Mouse (Mus musculus) c-Kit-positive CD71-positive TER-119-negative erythroid progenitor cells, embryonic 14.5 days (primary cell): ENCODE measurements around the gene Zfp667.
"Not testable (repeated sequence)": the region's sequence is repeated elsewhere in the genome, so short reads cannot be mapped to it uniquely, and the experiment has no call there.

ENCODE experiments used
- DNase-seq: peaks from one replicate; pipeline ENCODE4 v3.0.0-alpha.2; 2013; ENCODE audit warnings: low read depth

Gene Zfp667

DNA sequence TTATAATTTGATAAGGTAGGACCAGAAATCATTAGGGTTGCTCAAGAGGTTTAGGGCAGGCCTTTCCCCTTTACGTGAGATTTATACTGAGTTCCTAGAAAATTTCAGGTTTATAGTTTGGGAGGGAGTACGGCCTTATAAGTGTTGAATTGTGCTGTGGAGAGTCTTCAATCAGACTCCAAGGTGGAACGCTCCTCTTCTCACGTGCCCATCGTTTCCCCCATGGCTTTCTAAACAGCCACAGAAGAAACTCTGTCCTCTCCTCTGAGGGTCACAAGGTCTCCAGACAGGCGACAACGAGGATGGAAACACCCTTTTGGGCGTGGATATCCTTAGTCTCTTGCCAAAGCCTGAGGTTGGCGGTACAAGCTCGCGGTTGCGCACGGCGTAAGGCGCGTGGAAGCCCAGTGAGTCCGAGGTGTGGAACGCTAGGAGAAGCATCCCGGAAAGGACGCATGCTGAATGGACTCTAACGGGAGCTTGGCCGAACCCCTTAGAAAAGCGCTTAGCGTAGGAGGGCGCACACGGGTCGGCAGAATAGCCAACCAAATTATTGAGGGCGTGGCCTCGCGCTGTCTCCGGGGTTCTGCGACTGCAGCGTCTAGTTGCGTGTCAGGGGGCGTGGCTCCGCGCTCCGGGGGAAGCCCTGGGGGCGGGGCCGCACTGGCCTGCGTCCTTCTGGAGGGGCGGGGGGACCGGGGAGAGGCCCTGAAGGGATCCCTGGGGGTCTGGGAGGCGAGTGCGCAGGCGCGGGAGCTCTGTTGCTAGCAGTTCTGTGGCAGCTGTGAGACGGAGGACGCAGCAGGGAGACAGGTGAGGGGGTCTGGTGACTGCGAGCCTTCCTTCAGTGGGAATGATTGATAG, at the start of gene Zfp667:
TSS of gene Zfp667 (plus strand) at position 738 of the 864 bp plus-strand sequence.
- peak; percentile 93 for DNase-seq

DNA sequence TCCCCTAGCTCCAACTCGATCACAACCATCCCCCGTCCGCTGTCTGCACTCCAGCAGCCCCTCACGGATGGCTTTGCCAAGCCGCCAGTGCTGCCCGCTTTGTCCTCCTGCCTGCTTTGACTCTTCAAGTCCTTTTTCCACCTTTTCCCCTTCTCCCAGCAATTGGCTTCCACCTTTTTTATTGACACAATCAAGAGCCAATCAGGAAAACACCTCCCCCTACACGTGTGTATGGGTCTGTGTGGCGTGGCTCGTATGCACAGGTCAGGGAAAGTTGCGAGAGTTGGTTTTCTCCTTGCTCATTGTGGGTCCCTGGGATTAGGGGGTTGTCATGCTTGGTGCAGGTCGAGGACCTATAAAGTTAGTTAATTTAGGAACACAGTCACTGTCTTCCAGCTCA, 46.6 kb upstream of the Zfp667 start:
- DNase-seq: no peak

- peak; percentile 42 for DNase-seq
Observed at GRCm38 (mm10) chr7:6240841-6241425, 45.4 kb upstream of the Zfp667 start.

DNA sequence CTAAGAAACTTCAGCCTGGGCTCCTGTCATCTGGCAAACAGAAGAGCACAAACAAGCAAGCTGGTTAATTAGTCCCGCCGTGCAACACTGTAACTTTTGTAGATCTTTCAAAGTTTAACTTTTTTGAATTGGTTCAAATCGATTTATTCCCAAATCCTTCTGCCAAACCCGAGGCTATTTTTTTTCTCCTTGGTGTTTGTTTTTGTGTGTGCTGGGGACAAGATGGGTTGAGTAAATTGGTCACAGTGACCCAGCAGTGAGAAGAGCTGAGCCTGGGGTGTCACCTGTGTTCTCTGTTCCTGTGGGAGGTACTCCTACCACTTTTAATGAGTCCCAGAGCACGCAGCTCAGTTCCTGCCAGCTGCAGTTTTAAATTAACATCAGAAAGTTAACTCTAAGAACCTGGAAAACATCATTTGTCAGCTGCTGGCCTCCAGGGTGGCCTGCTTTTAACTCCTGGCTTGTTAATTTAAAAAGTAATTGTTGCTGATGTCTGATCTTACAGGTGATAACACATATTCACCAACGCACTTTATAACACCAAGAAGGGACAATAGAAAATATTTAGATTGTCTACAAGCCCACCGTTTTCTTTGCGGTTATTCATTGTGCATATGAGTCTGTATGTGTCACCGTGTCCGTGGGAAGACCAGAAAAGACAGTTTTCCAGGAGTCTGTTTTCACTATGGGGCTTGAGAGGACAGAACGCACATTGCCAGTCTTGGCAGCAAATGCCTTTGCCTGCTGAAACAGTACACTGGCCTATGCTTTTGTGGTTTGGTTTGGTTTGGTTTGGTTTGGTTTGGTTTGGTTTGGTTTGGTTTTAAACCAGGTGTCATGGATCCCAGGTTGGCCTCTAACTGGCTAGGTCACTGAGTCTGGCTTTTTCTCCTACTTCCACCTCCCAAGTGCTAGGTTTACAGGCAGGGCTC, 41.8 kb upstream of the Zfp667 start:
- no peak for DNase-seq

DNA sequence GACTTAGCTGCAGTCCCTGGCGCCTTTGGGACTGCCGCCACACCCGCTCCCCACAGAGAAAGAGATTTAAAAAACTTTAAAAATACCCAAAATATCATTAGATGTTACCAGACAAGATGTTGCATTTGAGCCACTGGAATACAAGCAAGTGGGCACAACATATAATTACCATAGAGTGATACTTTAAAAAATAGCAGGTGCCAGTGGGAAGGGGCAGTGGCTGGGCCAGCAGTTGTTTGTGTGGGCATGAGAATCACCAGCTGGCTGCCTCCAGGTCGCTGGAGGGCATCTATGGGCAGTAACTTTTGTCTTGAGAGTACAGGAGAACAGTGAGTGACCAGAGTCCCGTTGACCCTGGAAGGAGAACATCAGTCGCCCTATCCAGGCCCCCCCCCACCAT, 34.0 kb upstream of the Zfp667 start, which contains the start of gene Epp13:
TSS of gene Epp13 (plus strand) at position 301 of the 400 bp plus-strand sequence.
- no peak for DNase-seq

GRCm38 (mm10) chr7:6254451-6254850, 31.9 kb upstream of the Zfp667 start:
- no peak for DNase-seq

GRCm38 (mm10) chr7:6257386-6257785, 29.0 kb upstream of the Zfp667 start:
- DNase-seq: no peak

GRCm38 (mm10) chr7:6258232-6259220, 27.9 kb upstream of the Zfp667 start:
- DNase-seq: no peak

DNA sequence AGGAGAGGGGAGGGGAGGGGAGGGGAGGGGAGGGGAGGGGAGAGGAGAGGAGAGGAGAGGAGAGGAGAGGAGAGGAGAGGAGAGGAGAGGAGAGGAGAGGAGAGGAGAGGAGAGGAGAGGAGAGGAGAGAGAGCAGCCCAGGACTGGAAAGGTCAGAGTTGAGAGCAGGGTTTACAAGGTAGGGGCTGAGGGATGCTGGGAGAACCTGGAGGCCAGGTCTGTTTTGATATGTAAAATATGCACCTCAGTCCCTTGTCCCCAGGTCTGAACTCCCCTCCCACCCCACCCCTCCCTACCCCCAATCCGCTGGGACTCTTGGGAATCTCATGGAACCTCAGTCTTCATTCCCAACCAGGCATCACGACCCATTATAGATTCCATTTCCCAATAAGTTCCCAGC, 26.4 kb upstream of the Zfp667 start:
- not testable (repeated sequence) for DNase-seq

DNA sequence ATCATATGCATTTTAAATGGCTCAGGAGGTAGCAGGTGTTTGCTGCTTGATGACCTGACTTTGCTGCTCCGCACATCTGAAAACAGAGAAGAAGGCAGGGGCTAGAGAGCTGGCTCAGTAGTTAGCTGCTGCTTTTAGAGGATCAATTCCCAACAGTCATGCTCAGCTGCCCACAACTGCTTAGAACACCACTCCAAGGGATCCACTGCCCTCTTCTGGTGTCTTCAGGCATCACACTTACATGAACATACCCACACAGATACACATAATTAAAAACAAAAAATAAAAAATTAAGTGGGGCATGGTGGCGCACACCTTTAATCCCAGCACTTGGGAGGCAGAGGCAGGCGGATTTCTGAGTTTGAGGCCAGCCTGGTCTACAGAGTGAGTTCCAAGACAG, 24.3 kb upstream of the Zfp667 start:
- DNase-seq: no peak

DNA sequence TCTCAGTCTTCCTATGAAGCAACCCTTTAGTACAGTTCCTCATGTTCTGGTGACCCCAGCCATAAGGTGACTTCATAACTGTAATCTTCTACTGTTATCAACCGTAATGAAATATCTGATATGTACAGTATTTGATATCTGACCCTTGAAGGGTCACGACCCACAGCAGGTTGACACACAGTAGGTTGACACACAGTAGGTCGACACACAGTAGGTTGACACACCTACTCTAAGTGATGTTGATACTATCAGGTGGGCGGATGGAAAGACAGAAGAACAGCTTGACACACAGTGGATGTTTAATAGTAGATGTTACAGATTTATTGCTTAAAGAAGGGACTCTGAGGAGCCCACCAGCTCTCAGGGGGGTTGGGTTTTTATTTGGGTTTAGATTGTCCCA, 23.4 kb upstream of the Zfp667 start:
- no peak for DNase-seq

GRCm38 (mm10) chr7:6265695-6266094, 20.7 kb upstream of the Zfp667 start:
- peak; percentile 54 for DNase-seq

- DNase-seq: peak; percentile 58
Observed at GRCm38 (mm10) chr7:6277906-6278305, 8.5 kb upstream of the Zfp667 start.

DNA sequence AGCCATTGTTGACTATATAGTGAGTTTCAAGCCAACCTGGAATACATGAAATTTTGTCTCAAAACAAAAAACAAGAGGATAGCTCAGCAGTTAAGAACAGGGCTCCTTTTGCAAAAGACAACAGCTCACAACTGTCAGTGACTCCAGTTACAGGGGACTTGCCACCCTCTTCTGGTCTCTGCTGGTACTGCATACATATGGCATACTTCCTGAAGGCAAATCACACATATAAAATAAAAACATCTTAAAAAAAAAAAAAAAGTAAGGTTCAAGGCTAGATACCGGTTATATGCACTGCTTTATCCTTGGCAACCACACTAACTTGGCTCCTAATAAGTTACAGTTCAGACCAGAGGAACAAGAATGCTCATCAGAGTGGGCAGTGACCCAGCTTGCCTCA, 3.6 kb upstream of the Zfp667 start:
- DNase-seq: peak; percentile 86

- DNase-seq: peak; percentile 84
Observed at GRCm38 (mm10) chr7:6283451-6284075, 2.8 kb upstream of the Zfp667 start.

DNA sequence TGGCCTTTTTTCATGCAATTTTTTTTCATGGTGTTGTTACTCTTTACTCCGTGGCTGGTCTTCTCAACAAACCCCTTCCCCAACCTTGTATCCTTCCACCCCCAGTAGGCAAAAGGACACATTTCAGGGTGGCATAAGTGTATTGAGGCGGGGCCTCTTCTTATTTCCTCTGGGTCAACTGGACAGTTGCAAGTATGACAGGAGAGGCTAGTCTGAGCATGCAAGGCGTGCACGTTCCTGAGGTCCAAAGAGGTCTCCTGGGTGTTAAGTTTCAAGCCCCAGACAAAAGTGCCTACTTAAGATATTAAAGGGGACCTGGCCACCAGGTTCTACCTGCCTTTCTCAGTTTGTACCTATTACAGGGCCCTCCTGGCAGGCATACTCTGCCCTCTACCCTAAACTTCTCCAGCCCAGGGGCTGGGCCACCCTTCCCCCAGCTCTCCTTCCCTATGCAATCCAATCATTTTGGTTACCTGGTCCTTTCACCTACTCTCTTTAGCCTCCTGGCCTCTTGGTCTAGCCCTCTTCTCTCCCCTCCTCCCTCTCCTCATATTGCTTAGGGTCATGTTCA, 1.9 kb upstream of the Zfp667 start:
- no peak for DNase-seq

DNA sequence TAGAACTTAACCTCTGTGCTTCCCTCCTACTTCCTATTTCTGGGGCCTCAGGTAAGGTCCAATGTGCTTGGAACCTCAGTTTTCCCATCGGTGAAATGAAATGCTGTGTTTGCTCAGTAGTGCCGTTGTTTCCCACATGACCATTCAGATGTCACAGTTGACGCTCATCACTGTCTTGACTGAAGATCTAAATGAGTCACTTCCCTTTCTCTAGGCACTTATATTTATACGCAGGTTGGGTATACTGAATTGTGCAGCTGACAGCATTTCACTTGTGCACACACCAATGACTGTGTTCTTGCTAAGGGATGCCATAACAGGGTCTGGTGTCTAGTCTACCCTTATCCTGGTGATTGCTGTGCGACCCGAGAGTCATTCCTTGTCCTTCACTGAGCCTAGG, 1.0 kb upstream of the Zfp667 start:
- DNase-seq: no peak

- DNase-seq: peak; percentile 58
Observed at GRCm38 (mm10) chr7:6286921-6287531, 647 bp downstream of the Zfp667 start.

- not testable (repeated sequence) for DNase-seq
Observed at GRCm38 (mm10) chr7:6291121-6291520, 4.7 kb downstream of the Zfp667 start.

- not testable (repeated sequence) for DNase-seq
Observed at GRCm38 (mm10) chr7:6300796-6301195, 14.4 kb downstream of the Zfp667 start.
